Mouse (Mus musculus) ovary, adult 10 weeks (tissue): ENCODE data around the gene Scamp3. TPM values are rescaled to one million over a fixed set of nuclear protein-coding genes. Genes with fewer than 3 reads are reported as not detected.

ENCODE experiments used
- polyA plus RNA-seq: library from polyadenylated mRNA; stranded (reverse); fragments of 350-450 nt; fragmentation: Illumina TruSeq; extraction: RNeasy Lipid Tissue Mini Kit (QIAGEN cat#74804); gene quantifications from one replicate; pipeline ENCODE4 v1.2.3, GENCODE M21; 2014

The Scamp3 gene
- polyA plus RNA-seq, result 10.0 TPM

GRCm38 (mm10) chr3:89177242-89178106, at the start of gene Scamp3:
Gene Scamp3, plus strand, starts transcription at chr3:89177473.

GRCm38 (mm10) chr3:89135958-89136357, 41.3 kb upstream of the Scamp3 start, which contains the start of gene Pklr:
Gene Pklr, plus strand, starts transcription at chr3:89136142.

DNA sequence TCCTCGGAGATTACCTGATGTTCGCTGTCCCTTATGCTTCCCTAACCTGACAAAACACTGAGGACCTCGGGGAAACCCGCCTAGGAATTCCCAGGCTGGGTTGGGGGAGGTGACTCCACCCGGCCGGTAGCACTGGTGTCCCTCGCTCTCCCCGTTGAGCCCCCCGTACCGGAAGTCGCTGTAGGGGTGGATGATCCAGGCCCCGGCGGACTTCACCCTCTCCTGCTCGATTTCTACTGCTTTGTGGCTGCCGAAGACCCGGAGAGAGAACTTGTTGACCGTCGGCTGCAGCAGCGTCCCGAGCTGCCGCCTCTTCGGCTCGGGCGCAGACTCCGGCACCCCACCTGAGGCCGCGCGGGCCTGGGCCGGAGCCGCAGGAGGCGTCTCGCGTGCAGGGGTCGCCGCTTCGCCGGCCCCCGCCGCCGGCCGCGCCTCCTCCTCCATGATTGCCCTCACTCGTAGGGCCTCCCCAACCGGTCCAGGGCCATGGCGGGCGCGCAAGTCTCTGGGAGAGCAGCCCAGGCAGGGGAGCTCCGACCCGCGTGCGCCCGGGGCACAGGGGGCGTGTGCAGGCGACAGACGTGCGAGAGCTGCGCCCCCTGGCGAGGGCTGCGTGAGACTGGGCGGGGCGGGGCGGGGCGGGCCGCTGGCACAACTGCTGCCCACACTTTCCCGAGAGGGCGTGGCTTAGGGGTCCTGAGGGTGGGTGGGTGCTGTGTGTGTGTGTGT, 17.5 kb upstream of the Scamp3 start, which contains the start of gene Hcn3:
Gene Hcn3 (minus strand): TSS at position 581 of the 729 bp plus-strand sequence.

GRCm38 (mm10) chr3:89164506-89165267, 12.6 kb upstream of the Scamp3 start, which contains the start of gene Clk2:
Gene Clk2, plus strand, starts transcription at chr3:89164795.

DNA sequence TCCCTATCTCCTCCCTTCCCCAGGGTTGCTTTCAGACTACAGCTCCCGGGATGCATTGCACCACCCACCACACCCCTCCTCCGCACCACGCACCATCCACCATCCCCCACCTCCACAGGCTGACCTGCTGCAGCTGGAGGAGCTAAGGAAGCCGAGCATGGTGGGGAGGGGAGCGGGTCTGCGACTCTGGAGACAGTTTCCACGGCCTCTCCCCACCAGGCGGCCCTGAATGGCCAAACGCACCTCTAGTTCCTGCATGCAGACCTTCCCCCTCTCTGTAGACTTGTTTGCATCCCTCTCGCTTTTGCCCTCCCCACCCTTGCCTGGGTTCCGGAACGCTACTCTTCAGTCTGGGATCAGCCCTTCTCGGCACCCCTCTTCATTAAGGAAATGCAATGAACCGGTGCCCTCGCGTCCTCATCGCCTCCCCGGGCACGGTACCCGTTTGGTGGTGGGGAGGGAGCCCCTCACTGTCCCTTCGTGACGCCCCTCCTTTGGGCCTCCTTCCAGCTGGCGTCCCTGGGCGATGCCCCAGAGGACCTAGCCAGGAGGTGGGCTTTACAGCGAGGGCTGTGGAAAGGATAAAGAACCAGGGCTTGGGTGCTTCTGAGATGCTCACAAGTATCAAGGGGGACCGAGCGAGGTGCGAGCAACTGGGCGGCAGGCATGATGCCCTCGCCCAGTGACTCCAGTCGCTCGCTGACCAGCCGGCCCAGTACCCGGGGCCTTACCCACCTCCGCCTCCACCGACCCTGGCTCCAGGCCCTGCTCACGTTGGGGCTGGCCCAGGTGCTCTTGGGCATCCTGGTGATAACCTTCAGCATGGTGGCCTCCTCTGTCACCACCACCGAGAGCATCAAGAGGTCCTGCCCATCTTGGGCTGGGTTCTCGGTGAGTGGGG, 6.0 kb downstream of the Scamp3 start, which contains the start of gene Fam189b:
Gene Fam189b (plus strand): TSS at position 86 of the 901 bp plus-strand sequence.

DNA sequence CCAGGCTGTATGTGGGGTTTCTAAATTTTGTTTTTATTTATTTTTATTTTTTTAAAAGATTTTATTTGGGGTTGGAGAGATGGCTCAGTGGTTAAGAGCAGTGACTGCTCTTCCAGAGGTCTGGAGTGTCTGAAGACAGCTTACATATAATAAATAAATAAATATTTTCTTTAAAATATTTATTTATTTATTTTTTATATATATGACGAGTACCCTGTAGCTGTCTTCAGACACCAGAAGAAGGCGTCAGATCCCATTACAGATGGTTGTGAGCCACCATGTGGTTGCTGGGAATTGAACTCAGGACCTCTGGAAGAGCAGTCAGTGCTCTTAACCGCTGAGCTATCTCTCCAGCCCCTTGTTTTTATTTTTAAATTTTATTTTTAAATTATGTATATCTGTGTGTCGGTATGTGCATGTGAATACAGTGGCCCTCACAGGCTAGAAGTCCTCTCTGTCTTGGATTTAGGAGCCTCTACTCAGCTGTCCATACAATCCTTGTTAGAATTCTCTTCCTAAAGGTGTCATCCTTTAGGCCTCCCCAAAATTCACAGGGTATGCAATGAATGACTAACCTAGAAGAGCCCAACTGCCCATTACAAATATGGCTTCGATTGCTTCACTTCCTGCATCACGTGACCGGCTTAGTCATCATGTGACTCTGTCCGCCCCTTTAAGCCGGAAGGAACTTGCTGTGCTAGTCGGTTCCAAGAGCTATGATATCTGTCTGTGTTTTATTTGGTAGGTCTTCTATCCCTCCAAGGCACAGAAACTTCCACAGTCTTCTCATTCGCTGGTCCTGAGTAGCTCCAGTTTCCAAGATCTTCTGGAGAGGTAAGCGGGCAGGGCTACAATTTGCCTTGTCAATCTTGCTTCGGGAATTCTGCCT, 25.2 kb downstream of the Scamp3 start, which contains the start of gene Gba:
Gene Gba (plus strand): TSS at position 676 of the 889 bp plus-strand sequence.

DNA sequence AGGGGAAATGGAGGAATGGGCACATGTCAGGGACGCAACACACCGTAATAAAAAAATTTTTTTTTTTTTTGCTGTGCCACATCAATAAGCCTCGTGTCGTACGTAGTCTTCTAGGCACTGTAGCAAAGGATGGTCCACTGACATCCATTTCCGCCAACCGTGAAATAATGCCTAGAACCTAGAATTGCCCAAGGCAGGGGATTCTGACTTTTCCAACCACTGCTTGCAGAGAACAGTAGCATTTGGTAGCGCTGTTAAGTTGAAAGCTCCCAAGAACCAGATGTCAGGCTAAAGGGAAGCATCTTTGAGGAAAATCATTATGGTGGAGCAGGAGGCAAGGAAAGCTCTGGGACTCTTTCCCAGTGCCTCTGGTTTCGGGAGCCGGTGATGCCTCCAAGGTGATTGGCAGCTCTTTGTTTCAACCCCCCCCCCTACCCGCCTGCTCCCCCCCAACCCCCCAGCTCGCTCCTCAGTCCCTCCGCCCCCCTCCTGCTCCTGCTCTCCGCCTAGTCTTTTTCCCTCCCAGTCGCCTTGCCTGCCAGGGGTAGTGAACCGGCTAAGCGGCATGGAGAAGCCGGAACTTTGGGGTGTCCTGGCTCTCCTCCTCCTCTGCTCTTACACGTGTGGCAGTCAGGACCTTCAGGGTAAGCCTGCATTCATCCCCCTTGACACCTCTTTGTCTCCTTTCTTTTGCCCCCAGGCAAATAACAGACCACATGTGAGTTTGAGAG, 37.6 kb downstream of the Scamp3 start, which contains the start of gene Thbs3:
Gene Thbs3 (plus strand): TSS at position 500 of the 731 bp plus-strand sequence.

DNA sequence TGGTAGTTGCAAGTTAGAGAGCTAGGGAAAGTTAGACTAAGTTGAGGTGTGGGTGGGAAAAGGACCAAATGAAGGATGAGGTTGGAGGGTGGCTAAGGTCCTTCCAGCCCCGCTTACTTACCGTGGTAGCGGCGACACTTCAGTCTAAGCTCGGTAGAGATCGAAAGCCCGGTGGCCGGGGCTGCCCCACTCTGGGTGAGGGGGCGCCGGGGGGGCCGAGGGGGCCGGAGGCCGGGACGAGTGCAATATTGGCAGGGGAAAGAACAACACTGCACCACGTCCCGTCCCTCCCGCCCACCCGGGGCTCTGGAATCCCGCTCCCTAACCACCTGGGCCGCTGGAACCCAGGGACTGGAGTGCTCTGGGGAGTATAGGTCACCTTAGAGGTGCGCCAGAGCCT, 49.6 kb downstream of the Scamp3 start, which contains the start of gene Mtx1:
Gene Mtx1 (minus strand): TSS at position 189 of the 400 bp plus-strand sequence.

DNA sequence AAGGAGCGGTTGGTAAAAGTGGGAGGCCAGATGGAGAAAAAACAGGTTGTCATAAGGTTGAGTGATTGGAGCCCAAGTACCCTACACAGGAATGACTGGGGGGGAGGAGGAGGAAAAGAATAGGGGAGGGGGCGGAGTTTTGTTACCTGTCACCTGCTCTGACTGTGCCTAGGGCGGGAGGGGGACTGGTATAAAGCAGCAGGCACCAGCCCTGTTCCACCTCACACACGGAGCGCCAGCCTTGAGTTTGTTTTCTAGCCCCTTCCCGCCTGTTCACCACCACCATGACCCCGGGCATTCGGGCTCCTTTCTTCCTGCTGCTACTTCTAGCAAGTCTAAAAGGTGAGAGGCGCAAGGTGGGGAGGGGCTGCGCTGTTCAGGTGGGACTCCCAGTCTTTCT, 51.6 kb downstream of the Scamp3 start, which contains the start of gene Muc1:
Gene Muc1 (plus strand): TSS at position 222 of the 400 bp plus-strand sequence.

Other genes starting within 250 kb of the Scamp3 start
- 70.2 TPM for gene Ash1l, start 226.9 kb upstream of the Scamp3 start, polyA plus RNA-seq
- gene Dap3, start 226.3 kb upstream of the Scamp3 start, polyA plus RNA-seq, result 97.1 TPM
- 4.6 TPM for gene Rusc1, start 84.2 kb upstream of the Scamp3 start, polyA plus RNA-seq
- gene Gm43738, start 76.4 kb upstream of the Scamp3 start, polyA plus RNA-seq, result not detected
- 19.0 TPM for gene Fdps, start 75.5 kb upstream of the Scamp3 start, polyA plus RNA-seq
- 0.48 TPM for gene Pklr, start 41.3 kb upstream of the Scamp3 start, polyA plus RNA-seq
- gene Hcn3, start 17.3 kb upstream of the Scamp3 start, polyA plus RNA-seq, result not detected
- 13.0 TPM for gene Clk2, start 12.7 kb upstream of the Scamp3 start, polyA plus RNA-seq
- gene Fam189b, start 5.7 kb downstream of the Scamp3 start, polyA plus RNA-seq, result 0.48 TPM
- 9.7 TPM for gene Gba, start 25.5 kb downstream of the Scamp3 start, polyA plus RNA-seq
- 0.57 TPM for gene Thbs3, start 37.7 kb downstream of the Scamp3 start, polyA plus RNA-seq
- 26.7 TPM for gene Mtx1, start 49.6 kb downstream of the Scamp3 start, polyA plus RNA-seq
- gene Muc1, start 51.6 kb downstream of the Scamp3 start, polyA plus RNA-seq, result 2.4 TPM
- gene Krtcap2, start 68.5 kb downstream of the Scamp3 start, polyA plus RNA-seq, result 23.2 TPM
- not detected for gene Trim46, start 68.8 kb downstream of the Scamp3 start, polyA plus RNA-seq
- gene Dpm3, start 81.9 kb downstream of the Scamp3 start, polyA plus RNA-seq, result not detected
- 15.4 TPM for gene Slc50a1, start 93.1 kb downstream of the Scamp3 start, polyA plus RNA-seq
- 4.2 TPM for gene Efna1, start 103.7 kb downstream of the Scamp3 start, polyA plus RNA-seq
- gene Efna3, start 145.5 kb downstream of the Scamp3 start, polyA plus RNA-seq, result not detected
- not detected for gene Efna4, start 160.6 kb downstream of the Scamp3 start, polyA plus RNA-seq
- 5.8 TPM for gene Adam15, start 172.5 kb downstream of the Scamp3 start, polyA plus RNA-seq
- gene Dcst2, start 184.5 kb downstream of the Scamp3 start, polyA plus RNA-seq, result not detected
- not detected for gene Dcst1, start 187.8 kb downstream of the Scamp3 start, polyA plus RNA-seq
- gene Zbtb7b, start 217.3 kb downstream of the Scamp3 start, polyA plus RNA-seq, result 1.5 TPM
- gene Lenep, start 225.3 kb downstream of the Scamp3 start, polyA plus RNA-seq, result 1.6 TPM
- gene Flad1, start 234.4 kb downstream of the Scamp3 start, polyA plus RNA-seq, result 0.66 TPM
- gene Cks1b, start 240.9 kb downstream of the Scamp3 start, polyA plus RNA-seq, result 23.3 TPM
- gene Shc1, start 241.0 kb downstream of the Scamp3 start, polyA plus RNA-seq, result 43.4 TPM